Mouse (Mus musculus): ENCODE data around the gene Egr2. TPM values are rescaled to one million over a fixed set of nuclear protein-coding genes. Genes with fewer than 3 reads are reported as not detected.

The Egr2 gene
- polyA plus RNA-seq, 1 experiment from 2014 or later = not detected

- no peak for DNase-seq (ENCODE audit: low spot score)
Observed at GRCm38 (mm10) chr10:67569539-67569938, 34.3 kb downstream of the Egr2 start.

GRCm38 (mm10) chr10:67571443-67571842 lies 36.2 kb downstream of the Egr2 start:
- Histone ChIP-seq H3K9ac (ENCODE audit: low read length) (no peak overlapping the region), H3K27ac (ENCODE audit: low read depth) (no peak overlapping the region), H3K9me3 (ENCODE audit: control insufficient read depth, low read length) (no peaks in the 10 kb centered on the region), H3K4me3 (ENCODE audit: low read depth, low read length) (no peak overlapping the region), H3K4me2 (ENCODE audit: low read length) (no peak overlapping the region), H3K4me1 (replicated peaks; ENCODE audit: control insufficient read depth, insufficient read depth, low read length) (no peaks in the 10 kb centered on the region; the same call in 1 of the 2 replicates), H3K27me3 (replicated peaks; ENCODE audit: control insufficient read depth, insufficient read depth, low read length) (no peaks in the 10 kb centered on the region), H3K36me3 (ENCODE audit: control insufficient read depth, insufficient read depth, low read length) (no peaks in the 10 kb centered on the region)
- ATAC-seq (replicated peaks; ENCODE audit: low FRiP score, low TSS enrichment, low read depth) (no peak), DNase-seq (ENCODE audit: low spot score) (no peak)
- 93% methylated on average over 14 of the region's 14 CpGs for WGBS

More at GRCm38 (mm10) chr10:67569539-67569938, 34.3 kb downstream of the Egr2 start:
- Histone ChIP-seq H3K4me3 (ENCODE audit: low read depth, low read length) (no peak overlapping the region), H3K27me3 (replicated peaks; ENCODE audit: control insufficient read depth, insufficient read depth, low read length) (no peaks in the 10 kb centered on the region), H3K9ac (ENCODE audit: low read length) (no peak overlapping the region), H3K4me1 (replicated peaks; ENCODE audit: control insufficient read depth, insufficient read depth, low read length) (no peaks in the 10 kb centered on the region; the same call in 1 of the 2 replicates), H3K9me3 (ENCODE audit: control insufficient read depth, low read length) (no peaks in the 10 kb centered on the region), H3K36me3 (ENCODE audit: control insufficient read depth, insufficient read depth, low read length) (no peaks in the 10 kb centered on the region), H3K27ac (ENCODE audit: low read depth) (no peak overlapping the region), H3K4me2 (ENCODE audit: low read length) (no peak overlapping the region)
- WGBS = 84% methylated on average over 7 of the region's 7 CpGs
- no peak for ATAC-seq (replicated peaks; ENCODE audit: low FRiP score, low TSS enrichment, low read depth)

- no peaks in the 10 kb centered on the region for H3K9me3 ChIP-seq (ENCODE audit: control insufficient read depth, low read length)
- no peak overlapping the region for H3K9ac ChIP-seq (ENCODE audit: low read length)
- DNase-seq (ENCODE audit: low spot score) (no peak), ATAC-seq (replicated peaks; ENCODE audit: low FRiP score, low TSS enrichment, low read depth) (no peak)
- WGBS = 55% methylated on average over 8 of the region's 8 CpGs
- no peak overlapping the region for H3K4me2 ChIP-seq (ENCODE audit: low read length)
- no peak overlapping the region for H3K4me3 ChIP-seq (ENCODE audit: low read depth, low read length)
- no peaks in the 10 kb centered on the region; the same call in 1 of the 2 replicates for H3K4me1 ChIP-seq (replicated peaks; ENCODE audit: control insufficient read depth, insufficient read depth, low read length)
- no peak overlapping the region for H3K27ac ChIP-seq (ENCODE audit: low read depth)
- H3K27me3 ChIP-seq (replicated peaks; ENCODE audit: control insufficient read depth, insufficient read depth, low read length) = no peaks in the 10 kb centered on the region
- no peaks in the 10 kb centered on the region for H3K36me3 ChIP-seq (ENCODE audit: control insufficient read depth, insufficient read depth, low read length)
Observed at GRCm38 (mm10) chr10:67573310-67573709, 38.0 kb downstream of the Egr2 start.

DNA sequence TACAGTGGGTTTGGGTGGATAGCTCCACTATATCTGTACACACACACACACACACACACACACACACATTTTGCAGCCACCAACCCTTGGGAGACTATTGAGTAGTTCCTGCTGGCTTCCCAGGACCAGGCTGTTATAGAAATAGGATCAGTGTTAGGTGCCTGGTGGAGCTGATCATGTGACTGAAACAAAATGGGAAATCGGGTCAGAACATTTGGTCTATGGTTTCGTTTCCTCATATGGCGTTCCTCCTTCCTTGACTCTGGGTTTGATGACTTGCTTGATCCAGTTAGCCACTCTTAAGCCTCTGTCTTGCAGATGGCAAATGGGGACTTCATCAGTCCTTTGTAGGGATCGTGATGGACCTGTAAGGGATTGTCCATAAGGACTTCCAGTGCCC lies 44.6 kb downstream of the Egr2 start:
- no peak for DNase-seq (ENCODE audit: low spot score)
- Histone ChIP-seq H3K27ac (ENCODE audit: low read depth) (no peak overlapping the region), H3K36me3 (ENCODE audit: control insufficient read depth, insufficient read depth, low read length) (no peaks in the 10 kb centered on the region), H3K9ac (ENCODE audit: low read length) (no peak overlapping the region), H3K4me1 (replicated peaks; ENCODE audit: control insufficient read depth, insufficient read depth, low read length) (no peaks in the 10 kb centered on the region), H3K4me3 (ENCODE audit: low read depth, low read length) (no peak overlapping the region), H3K9me3 (ENCODE audit: control insufficient read depth, low read length) (no peaks in the 10 kb centered on the region), H3K4me2 (ENCODE audit: low read length) (no peak overlapping the region), H3K27me3 (replicated peaks; ENCODE audit: control insufficient read depth, insufficient read depth, low read length) (no peaks in the 10 kb centered on the region)
- 98% methylated on average over 4 of the region's 4 CpGs for WGBS
- ATAC-seq (replicated peaks; ENCODE audit: low FRiP score, low TSS enrichment, low read depth) = no peak

GRCm38 (mm10) chr10:67581698-67582285 lies 46.5 kb downstream of the Egr2 start:
- Histone ChIP-seq H3K27ac (ENCODE audit: low read depth) (no peak overlapping the region), H3K9ac (ENCODE audit: low read length) (no peak overlapping the region)
- DNase-seq (ENCODE audit: low spot score) = no peak

DNA sequence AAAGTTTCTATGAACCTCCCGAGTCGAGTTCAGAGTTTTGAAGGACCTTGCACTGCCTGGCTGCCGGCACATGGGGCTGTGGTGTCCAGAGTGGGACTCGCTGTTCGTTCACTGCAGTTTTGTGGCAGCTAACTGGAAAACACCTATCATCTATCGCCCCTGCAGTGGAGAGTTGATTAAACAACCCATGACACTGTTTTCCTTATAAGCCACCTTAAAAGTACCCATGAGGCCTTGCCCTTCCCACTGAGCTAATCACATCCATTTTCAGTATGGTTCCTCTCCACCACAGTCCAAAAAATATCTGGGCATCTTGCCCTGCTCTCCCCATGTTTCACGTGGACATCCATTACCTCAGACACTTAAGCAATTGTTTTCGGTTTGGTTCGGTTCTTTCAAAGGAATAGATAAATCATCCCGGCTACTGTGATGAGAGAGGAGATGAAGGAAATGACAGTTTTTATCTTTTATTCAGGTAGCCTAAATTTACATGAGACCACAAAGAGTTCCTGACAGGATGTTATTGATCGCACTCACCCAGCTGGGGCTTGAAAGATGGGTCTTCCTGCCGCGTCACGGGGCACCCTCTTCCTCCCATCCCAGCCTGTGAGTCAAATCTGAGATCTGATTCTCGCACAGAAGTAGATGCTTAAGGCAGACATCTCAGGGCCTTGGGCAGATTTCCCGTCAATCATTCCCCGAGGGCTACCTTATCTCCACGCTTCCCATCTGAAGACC lies 50.8 kb downstream of the Egr2 start:
- H3K9me3 ChIP-seq (ENCODE audit: control insufficient read depth, low read length) = no peaks in the 10 kb centered on the region
- no peak overlapping the region for H3K9ac ChIP-seq (ENCODE audit: low read length)
- no peaks in the 10 kb centered on the region for H3K36me3 ChIP-seq (ENCODE audit: control insufficient read depth, insufficient read depth, low read length)
- no peak overlapping the region for H3K4me3 ChIP-seq (ENCODE audit: low read depth, low read length)
- H3K4me2 ChIP-seq (ENCODE audit: low read length) = no peak overlapping the region
- no peak overlapping the region for H3K27ac ChIP-seq (ENCODE audit: low read depth)
- no peaks in the 10 kb centered on the region for H3K27me3 ChIP-seq (replicated peaks; ENCODE audit: control insufficient read depth, insufficient read depth, low read length)
- no peaks in the 10 kb centered on the region for H3K4me1 ChIP-seq (replicated peaks; ENCODE audit: control insufficient read depth, insufficient read depth, low read length)
- DNase-seq (ENCODE audit: low spot score) (no peak), ATAC-seq (replicated peaks; ENCODE audit: low FRiP score, low TSS enrichment, low read depth) (no peak)
- 84% methylated on average over 18 of the region's 18 CpGs for WGBS

More at GRCm38 (mm10) chr10:67581698-67582285, 46.5 kb downstream of the Egr2 start:
- H3K4me3 ChIP-seq (ENCODE audit: low read depth, low read length) = no peak overlapping the region
- WGBS = 76% methylated on average over 12 of the region's 12 CpGs
- no peaks in the 10 kb centered on the region for H3K36me3 ChIP-seq (ENCODE audit: control insufficient read depth, insufficient read depth, low read length)
- H3K4me2 ChIP-seq (ENCODE audit: low read length) = no peak overlapping the region
- no peaks in the 10 kb centered on the region for H3K9me3 ChIP-seq (ENCODE audit: control insufficient read depth, low read length)
- no peaks in the 10 kb centered on the region for H3K27me3 ChIP-seq (replicated peaks; ENCODE audit: control insufficient read depth, insufficient read depth, low read length)
- no peaks in the 10 kb centered on the region for H3K4me1 ChIP-seq (replicated peaks; ENCODE audit: control insufficient read depth, insufficient read depth, low read length)
- ATAC-seq (replicated peaks; ENCODE audit: low FRiP score, low TSS enrichment, low read depth) = no peak

Other genes starting within 250 kb of the Egr2 start
- 63.7 and 69.8 TPM in 2 replicates for gene Ado, start 13.5 kb downstream of the Egr2 start, polyA plus RNA-seq (2014; fragmentation: Nextera tagmentation; extraction: Ambion mirVana)

All from intestine, embryonic 14.5 days (tissue).